Mouse (Mus musculus) bone marrow macrophage, adult 2 months (primary cell): Measurements from ENCODE around the gene Ifnk.

ENCODE experiments used
- CTCF ChIP-seq: IDR thresholded peaks from 2 replicates; pipeline ENCODE4 v1.5.1; 2012; ENCODE audit warnings: low read depth, mild to moderate bottlenecking, low read length, moderate library complexity
- POLR2A ChIP-seq: IDR thresholded peaks from 2 replicates; pipeline ENCODE4 v1.6.1; 2012; ENCODE audit warnings: mild to moderate bottlenecking, low read depth, low read length, borderline replicate concordance

DNA sequence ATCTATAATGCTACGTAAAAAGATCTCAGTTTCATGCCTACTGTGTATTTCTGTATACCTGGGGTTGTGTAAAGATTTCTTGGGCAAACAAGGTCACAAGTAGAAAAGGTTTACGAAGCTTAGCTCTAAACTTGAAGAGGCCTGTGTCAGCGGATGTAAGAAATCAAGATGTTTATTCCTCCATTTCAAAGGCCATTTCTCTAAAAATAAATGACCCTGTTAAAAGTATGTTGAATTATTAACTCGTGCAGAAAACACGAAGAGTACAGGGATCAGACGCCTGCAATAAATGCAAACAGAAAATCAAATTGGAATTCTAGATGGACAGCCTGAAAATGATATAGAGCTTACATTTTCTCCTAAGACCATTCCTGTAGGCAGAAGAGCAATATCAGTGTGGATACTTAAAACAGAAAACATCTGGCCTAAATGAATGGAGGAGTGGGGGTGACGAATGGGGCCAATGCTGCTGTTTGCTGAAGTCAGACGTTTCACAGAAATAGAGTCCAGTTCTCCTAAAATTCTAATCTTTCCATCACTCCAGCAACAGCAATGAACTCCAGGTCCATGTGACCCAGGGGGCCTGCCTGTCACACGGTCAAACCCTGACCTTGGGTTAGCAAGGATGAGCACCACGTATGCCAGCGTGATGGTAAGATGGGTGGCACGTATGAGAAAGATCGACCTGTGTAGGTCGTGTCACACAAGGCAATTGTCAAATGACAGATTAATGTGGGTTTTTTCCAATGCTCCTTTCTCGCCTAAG is 16.8 kb upstream of the Ifnk start:
- no peak for TF ChIP-seq CTCF
- TF ChIP-seq POLR2A: no peak
